9 mouse cellular contexts compared by ENCODE assay signal in the genomic region with DNA sequence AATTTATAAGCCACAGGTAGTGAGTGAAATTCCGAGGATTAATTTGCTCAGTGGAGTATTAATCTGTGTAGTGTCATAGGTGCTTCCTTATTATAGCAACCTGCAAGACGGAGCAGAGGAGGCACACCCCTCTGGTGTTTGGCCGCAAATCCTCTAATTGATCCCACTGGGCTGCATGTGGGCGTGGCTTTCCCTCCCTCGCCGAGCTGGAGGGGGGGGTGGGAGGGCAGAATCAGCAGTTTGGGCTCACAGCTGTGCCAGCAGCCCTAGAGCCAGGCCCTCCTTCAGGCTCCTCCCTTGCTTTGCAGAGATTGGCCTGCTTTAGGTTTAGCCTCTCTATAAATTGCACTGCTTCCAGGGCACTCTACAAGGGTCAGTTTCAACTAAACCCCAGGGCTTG. TPM values are rescaled to one million over a fixed set of nuclear protein-coding genes. Genes with fewer than 3 reads are reported as not detected.
DNase-seq lines count a peak whose midpoint lies in the region; ATAC-seq lines count a peak whose summit lies in the region.
"Had no signal": no experiment of that assay in that cellular context is flagged by ENCODE, and none has a peak within 500 bp of the region (broad histone marks: within the 10 kb centered on the region; RNA-seq: fewer than 3 reads in every experiment).

No protein-coding gene starts in this region.

- H3K4me1 ChIP-seq in kidney, embryonic 15.5 days = peaks cover 20% of the 10 kb centered on the region
- H3K4me1 ChIP-seq in forebrain, embryonic 13.5 days = peaks cover 76% of the 10 kb centered on the region
- H3K4me1 ChIP-seq in limb, embryonic 12.5 days (replicated peaks) = peaks cover 28% of the 10 kb centered on the region

- H3K9ac ChIP-seq in kidney, embryonic 15.5 days = no peak overlapping the region
- no peak overlapping the region for H3K9ac ChIP-seq in forebrain, embryonic 13.5 days
- H3K9ac ChIP-seq in limb, embryonic 12.5 days (replicated peaks) = no peak overlapping the region

- no peak for DNase-seq in kidney, adult 9 months
- DNase-seq in retina, postnatal 7 days (ENCODE audit: low read depth, low spot score) = peak; percentile 17
- DNase-seq in cerebellum, adult 11 months = no peak
- no peak for DNase-seq in frontal cortex, postnatal 36 days (ENCODE audit: low spot score in 2 of 2)
- DNase-seq in lung, adult 18-20 months = no peak
- DNase-seq: gastrocnemius, postnatal 14 days had no signal

- H3K4me3 ChIP-seq in kidney, embryonic 15.5 days (replicated peaks) = no peak overlapping the region
- no peak overlapping the region for H3K4me3 ChIP-seq in forebrain, embryonic 13.5 days
- no peak overlapping the region for H3K4me3 ChIP-seq in limb, embryonic 12.5 days (replicated peaks)

- H3K4me2 ChIP-seq in kidney, embryonic 15.5 days = peak overlapping the region; percentile 36
- no peak overlapping the region for H3K4me2 ChIP-seq in forebrain, embryonic 13.5 days
- H3K4me2 ChIP-seq in limb, embryonic 12.5 days = peak overlapping the region; percentile 43

- H3K36me3 ChIP-seq in kidney, embryonic 15.5 days = no peaks in the 10 kb centered on the region
- H3K36me3 ChIP-seq in forebrain, embryonic 13.5 days (ENCODE audit: poor library complexity, severe bottlenecking) = no peaks in the 10 kb centered on the region
- H3K36me3 ChIP-seq in limb, embryonic 12.5 days = no peaks in the 10 kb centered on the region

- no peaks in the 10 kb centered on the region for H3K9me3 ChIP-seq in kidney, embryonic 15.5 days (replicated peaks)
- H3K9me3 ChIP-seq in forebrain, embryonic 13.5 days (replicated peaks) = no peaks in the 10 kb centered on the region
- no peaks in the 10 kb centered on the region for H3K9me3 ChIP-seq in limb, embryonic 12.5 days

- ATAC-seq in kidney, embryonic 15.5 days (replicated peaks; ENCODE audit: low FRiP score) = peak; percentile 73; the same call in 1 of the 2 replicates
- peak; percentile 61 for ATAC-seq in forebrain, embryonic 13.5 days
- ATAC-seq in limb, embryonic 12.5 days (ENCODE audit: insufficient number of reproducible peaks, insufficient read depth, low FRiP score, low TSS enrichment, low read depth) = peak; percentile 90

- H3K27ac ChIP-seq in kidney, embryonic 15.5 days = no peak overlapping the region
- H3K27ac ChIP-seq in forebrain, embryonic 13.5 days = peak overlapping the region; percentile 69
- H3K27ac ChIP-seq in limb, embryonic 12.5 days = 0 out of 2 replicates have a peak overlapping the region, but pooled peaks have one; percentile 56

- no peaks in the 10 kb centered on the region for H3K27me3 ChIP-seq in kidney, embryonic 15.5 days
- no peaks in the 10 kb centered on the region for H3K27me3 ChIP-seq in forebrain, embryonic 13.5 days
- no peaks in the 10 kb centered on the region for H3K27me3 ChIP-seq in limb, embryonic 12.5 days

- 5% methylated on average over 6 of the region's 6 CpGs for WGBS in kidney, embryonic 15.5 days
- under 1% methylated on average over 6 of the region's 6 CpGs for WGBS in forebrain, embryonic 13.5 days
- under 1% methylated on average over 6 of the region's 6 CpGs for WGBS in limb, embryonic 12.5 days

RNA-seq across cellular contexts. Expression of gene Rps24, which starts 43.3 kb away (rescaled TPM):
- polyA plus RNA-seq in kidney, embryonic 15.5 days (2015; fragmentation: Nextera tagmentation; extraction: Ambion mirVana) = 959 and 1,016 TPM in 2 replicates
- polyA plus RNA-seq in forebrain, embryonic 13.5 days (2015; fragmentation: Nextera tagmentation; extraction: Ambion mirVana) = 701 and 859 TPM in 2 replicates
- polyA plus RNA-seq in limb, embryonic 12.5 days (2016; fragmentation: Nextera tagmentation; extraction: Ambion mirVana) = 1,250 and 1,292 TPM in 2 replicates

RNA-seq across cellular contexts. Expression of gene Polr3a, which starts 43.4 kb away (rescaled TPM):
- 19.0 and 20.4 TPM in 2 replicates for polyA plus RNA-seq in kidney, embryonic 15.5 days (2015; fragmentation: Nextera tagmentation; extraction: Ambion mirVana)
- polyA plus RNA-seq in forebrain, embryonic 13.5 days (2015; fragmentation: Nextera tagmentation; extraction: Ambion mirVana) = 22.1 and 23.2 TPM in 2 replicates
- polyA plus RNA-seq in limb, embryonic 12.5 days (2016; fragmentation: Nextera tagmentation; extraction: Ambion mirVana) = 20.8 and 22.4 TPM in 2 replicates
